Mouse (Mus musculus): Measurements from ENCODE around the gene Zbtb20.

GRCm38 (mm10) chr16:43234249-43234648 is 358.6 kb downstream of the Zbtb20 start:
- no peak for TF ChIP-seq CTCF (IDR thresholded peaks at IDR 0.05; ENCODE audit: low read depth)
- TF ChIP-seq EP300 (IDR thresholded peaks at IDR 0.05; ENCODE audit: low read depth): no peak

Measured in liver, embryonic 14.5 days (tissue).